Mouse (Mus musculus) stomach, postnatal 0 days (tissue): ENCODE results near the gene Tardbp. TPM values are rescaled to one million over a fixed set of nuclear protein-coding genes. Genes with fewer than 3 reads are reported as not detected.

ENCODE experiments used
- ATAC-seq: fragments of 200-750 bp; cut with Nextera tagmentation; 2 replicates; pipeline ENCODE4 v1.8.0; 2017; ENCODE audit not compliant: low FRiP score, low TSS enrichment
- DNase-seq: peaks from one replicate; pipeline ENCODE4 v3.0.0-alpha.2; 2016; ENCODE audit warnings: low spot score
- H3K27ac ChIP-seq: fragments of 300-500 bp; sonication (generic); replicated peaks from 2 replicates; pipeline ENCODE4 v1.5.1; 2014; ENCODE audit warnings: mild to moderate bottlenecking, control low read depth
- H3K27me3 ChIP-seq: fragments of 300-500 bp; sonication (generic); 2 replicates; pipeline ENCODE4 v1.6.1; 2014; ENCODE audit warnings: low read length; ENCODE audit not compliant: control insufficient read depth, insufficient read depth
- H3K36me3 ChIP-seq: fragments of 300-500 bp; sonication (generic); 2 replicates; pipeline ENCODE4 v1.6.1; 2014; ENCODE audit warnings: low read length, mixed read lengths; ENCODE audit not compliant: control insufficient read depth, insufficient read depth
- H3K4me1 ChIP-seq: fragments of 300-500 bp; sonication (generic); replicated peaks from 2 replicates; pipeline ENCODE4 v1.6.1; 2014; ENCODE audit warnings: antibody characterized with exemption; ENCODE audit not compliant: control insufficient read depth, insufficient read depth
- H3K4me2 ChIP-seq: fragments of 300-500 bp; sonication (generic); replicated peaks from 2 replicates; pipeline ENCODE4 v1.6.1; 2014; ENCODE audit warnings: low read depth, mild to moderate bottlenecking, control low read depth, moderate library complexity
- H3K4me3 ChIP-seq: fragments of 300-500 bp; sonication (generic); 2 replicates; pipeline ENCODE4 v1.5.1; 2014; ENCODE audit warnings: low read depth, low read length, control low read depth
- H3K9ac ChIP-seq: fragments of 300-500 bp; sonication (generic); 2 replicates; pipeline ENCODE4 v1.6.1; 2014; ENCODE audit warnings: mild to moderate bottlenecking, low read length, control low read depth, mixed read lengths
- H3K9me3 ChIP-seq: fragments of 300-500 bp; sonication (generic); 2 replicates; pipeline ENCODE4 v1.6.1; 2016; ENCODE audit warnings: low read length; ENCODE audit not compliant: control insufficient read depth
- CTCF ChIP-seq: IDR thresholded peaks from 2 replicates; pipeline ENCODE4 v1.5.1; 2016; ENCODE audit warnings: antibody characterized with exemption, low read depth, mild to moderate bottlenecking, moderate library complexity
- EP300 ChIP-seq: optimal IDR thresholded peaks from 2 replicates; pipeline ENCODE3; 2016; ENCODE audit warnings: antibody characterized with exemption
- WGBS: fragments of 180-500 bp; shearing (Covaris S2); extraction: QIAGEN DNeasy Blood & Tissue Kit; methylation state at CpG from one replicate; pipeline ENCODE4 v1.1.7; 2014; 5-methylcytosine and 5-hydroxymethylcytosine counted together
- polyA plus RNA-seq: library from polyadenylated mRNA; unstranded; fragments of >200 nt; fragmentation: Nextera tagmentation; extraction: Ambion mirVana; gene quantifications from 2 replicates; pipeline ENCODE4 v1.2.1, GENCODE M21; 2015

Gene Tardbp
- polyA plus RNA-seq, 1 experiment from 2014 or later, result 106 TPM

- 0 out of 2 replicates have a peak, but pooled peaks cover 4% of the 10 kb centered on the region for H3K4me1 ChIP-seq
- TF ChIP-seq EP300, result no peak
- no peak for TF ChIP-seq CTCF
- H3K9me3 ChIP-seq, result no peaks in the 10 kb centered on the region
- no peak for ATAC-seq
- no peak overlapping the region for H3K27ac ChIP-seq
- DNase-seq, result no peak
- peaks cover 22% of the 10 kb centered on the region for H3K36me3 ChIP-seq
- WGBS, result 92% methylated on average over 11 of the region's 11 CpGs
- H3K27me3 ChIP-seq, result no peaks in the 10 kb centered on the region
- no peak overlapping the region for H3K9ac ChIP-seq
- H3K4me3 ChIP-seq, result no peak overlapping the region
- no peak overlapping the region for H3K4me2 ChIP-seq
These were observed 32.8 kb downstream of the Tardbp start for GRCm38 (mm10) chr4:148593996-148594395.

- H3K4me1 ChIP-seq, result 0 out of 2 replicates have a peak, but pooled peaks cover 4% of the 10 kb centered on the region
- no peak for DNase-seq
- peak overlapping the region; percentile 65; the same call in 1 of the 2 replicates for H3K27ac ChIP-seq
These were observed 35.0 kb downstream of the Tardbp start for GRCm38 (mm10) chr4:148591637-148592380.

GRCm38 (mm10) chr4:148591171-148591630 lies 35.6 kb downstream of the Tardbp start, which contains the start of gene Srm:
TSS of gene Srm (plus strand) at chr4:148591503.
- peak within 1 kb of the TSS; percentile 84 for H3K9ac ChIP-seq
- under 1% methylated on average over 37 of the region's 50 CpGs for WGBS
- TF ChIP-seq CTCF (no peak), EP300 (peak; percentile 75)
- ATAC-seq (peak; percentile 99), DNase-seq (peak; percentile 98)
- H3K4me1 ChIP-seq, result 0 out of 2 replicates have a peak, but pooled peaks cover 4% of the 10 kb centered on the region
- H3K27me3 ChIP-seq, result no peaks in the 10 kb centered on the region
- H3K4me3 ChIP-seq, result peak within 1 kb of the TSS; percentile 88
- peak within 1 kb of the TSS; percentile 97 for H3K4me2 ChIP-seq
- H3K36me3 ChIP-seq, result peaks cover 18% of the 10 kb centered on the region
- peak within 1 kb of the TSS; percentile 65 for H3K27ac ChIP-seq
- H3K9me3 ChIP-seq, result no peaks in the 10 kb centered on the region

More at GRCm38 (mm10) chr4:148591637-148592380, 35.0 kb downstream of the Tardbp start:
- H3K9ac ChIP-seq, result peak overlapping the region; percentile 84
- TF ChIP-seq EP300, result no peak
- TF ChIP-seq CTCF, result no peak
- H3K9me3 ChIP-seq, result no peaks in the 10 kb centered on the region
- H3K4me3 ChIP-seq, result peak overlapping the region; percentile 88
- H3K27me3 ChIP-seq, result no peaks in the 10 kb centered on the region
- WGBS, result under 1% methylated on average over 53 of the region's 53 CpGs
- H3K36me3 ChIP-seq, result peaks cover 22% of the 10 kb centered on the region
- peak overlapping the region; percentile 97 for H3K4me2 ChIP-seq
- peak; percentile 17 for ATAC-seq

DNA sequence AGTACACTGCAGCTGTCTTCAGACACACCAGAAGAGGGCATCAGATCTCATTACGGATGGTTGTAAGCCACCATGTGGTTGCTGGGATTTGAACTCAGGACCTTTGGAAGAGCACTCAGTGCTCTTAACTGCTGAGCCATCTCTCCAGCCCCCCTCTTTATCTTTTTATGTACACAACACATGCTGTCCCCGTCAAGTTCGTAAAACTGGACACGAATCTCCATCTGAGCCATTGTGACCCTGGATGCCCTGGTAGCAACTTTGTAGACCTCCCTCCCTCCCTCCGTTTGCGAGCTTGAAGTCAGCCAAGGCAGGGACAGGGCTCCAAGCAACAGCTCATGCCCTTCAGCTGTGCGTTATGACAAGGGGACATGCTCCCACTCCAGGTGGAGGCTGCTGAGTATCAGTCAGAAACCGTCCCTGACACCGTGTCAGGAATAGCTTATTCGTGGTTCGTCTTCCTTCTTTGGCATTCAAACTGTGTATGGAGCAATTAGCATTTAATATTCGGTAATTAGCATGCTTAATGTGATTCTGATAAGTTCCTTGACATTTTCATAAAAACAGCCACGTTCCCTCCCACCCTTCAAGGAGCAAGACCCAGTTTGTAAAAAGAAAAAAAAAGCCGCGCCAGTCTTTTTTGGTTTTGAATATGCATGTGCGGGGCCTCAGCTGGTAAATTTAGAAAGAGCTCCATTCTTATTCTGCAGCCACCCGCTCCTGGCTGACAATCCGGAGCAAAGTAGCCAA lies 36.2 kb downstream of the Tardbp start:
- Histone ChIP-seq H3K4me2 (peak overlapping the region; percentile 97), H3K4me1 (0 out of 2 replicates have a peak, but pooled peaks cover 4% of the 10 kb centered on the region), H3K36me3 (peaks cover 16% of the 10 kb centered on the region; the same call in 1 of the 2 replicates), H3K9ac (peak overlapping the region; percentile 47; the same call in 1 of the 2 replicates), H3K27ac (peak overlapping the region; percentile 49), H3K9me3 (no peaks in the 10 kb centered on the region), H3K4me3 (peak overlapping the region; percentile 88), H3K27me3 (no peaks in the 10 kb centered on the region)
- TF ChIP-seq CTCF (no peak), EP300 (no peak)
- 3% methylated on average over 18 of the region's 18 CpGs for WGBS
- ATAC-seq (no peak), DNase-seq (no peak)

DNA sequence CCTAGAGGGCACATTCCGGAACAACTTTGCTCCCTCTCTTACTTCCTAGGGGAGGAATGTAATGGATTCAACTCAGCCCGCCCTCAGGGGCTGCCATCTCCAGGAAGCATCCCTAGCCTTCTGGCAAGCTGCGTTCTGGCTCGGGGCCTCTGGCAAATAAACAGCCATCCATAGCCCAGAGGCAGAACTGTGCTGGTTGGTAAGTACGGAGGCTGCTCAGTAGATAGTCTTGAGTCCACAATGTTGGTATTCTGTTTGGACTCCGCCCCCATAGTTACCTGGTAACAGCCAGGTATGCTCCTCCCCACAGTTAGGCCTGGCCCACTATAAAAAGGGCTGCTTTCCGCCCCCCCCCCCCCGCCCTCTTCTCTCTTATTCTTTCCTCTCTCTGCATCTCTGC lies 37.3 kb downstream of the Tardbp start:
- H3K27ac ChIP-seq, result no peak overlapping the region
- no peak for TF ChIP-seq CTCF
- no peak for TF ChIP-seq EP300
- no peak overlapping the region for H3K9ac ChIP-seq
- no peak overlapping the region for H3K4me3 ChIP-seq
- H3K27me3 ChIP-seq, result no peaks in the 10 kb centered on the region
- ATAC-seq (peak; percentile 72), DNase-seq (peak; percentile 78)
- peaks cover 12% of the 10 kb centered on the region; the same call in 1 of the 2 replicates for H3K36me3 ChIP-seq
- WGBS, result 38% methylated on average over 6 of the region's 8 CpGs
- H3K4me2 ChIP-seq, result 0 out of 2 replicates have a peak overlapping the region, but pooled peaks have one; percentile 20
- H3K4me1 ChIP-seq, result 0 out of 2 replicates have a peak, but pooled peaks cover 4% of the 10 kb centered on the region
- H3K9me3 ChIP-seq, result no peaks in the 10 kb centered on the region
